Mouse (Mus musculus) heart, adult 2 months (tissue): Measurements from ENCODE around the gene Epb41l4b. TPM values are rescaled to one million over a fixed set of nuclear protein-coding genes. Genes with fewer than 3 reads are reported as not detected.

Source experiments
- DNase-seq, 2 experiments: peaks; one replicate each; pipeline ENCODE4 v3.0.0; 2021
- H3K27ac ChIP-seq: fragments of 200-600 bp; 2 replicates; pipeline ENCODE4 v1.8.1; 2022
- H3K27me3 ChIP-seq: fragments of 200-500 bp; 2 replicates; pipeline ENCODE4 v1.6.1; 2012; ENCODE audit warnings: mild to moderate bottlenecking, low read length, inconsistent platforms, mixed read lengths; ENCODE audit not compliant: control insufficient read depth, insufficient read depth
- H3K36me3 ChIP-seq: fragments of 200-500 bp; 2 replicates; pipeline ENCODE4 v1.6.1; 2012; ENCODE audit warnings: low read length, inconsistent platforms; ENCODE audit not compliant: control insufficient read depth, insufficient read depth
- H3K4me1 ChIP-seq: fragments of 200-500 bp; 2 replicates; pipeline ENCODE4 v1.6.1; 2011; ENCODE audit warnings: low read length; ENCODE audit not compliant: control insufficient read depth, insufficient read depth
- H3K4me3 ChIP-seq: fragments of 200-600 bp; 2 replicates; pipeline ENCODE4 v1.8.1; 2022
- H3K79me2 ChIP-seq: fragments of 200-500 bp; replicated peaks from 2 replicates; pipeline ENCODE4 v1.6.1; 2012; ENCODE audit warnings: mild to moderate bottlenecking, inconsistent platforms, low read length, moderate library complexity, mixed read lengths; ENCODE audit not compliant: control insufficient read depth, insufficient read depth
- H3K9ac ChIP-seq: fragments of 200-500 bp; 2 replicates; pipeline ENCODE4 v1.6.1; 2012; ENCODE audit warnings: low read depth, mild to moderate bottlenecking, control low read depth, inconsistent platforms, low read length, mixed read lengths
- CTCF ChIP-seq: fragments of 200-600 bp; IDR thresholded peaks from 2 replicates; pipeline ENCODE4 v1.8.1; 2022; ENCODE audit warnings: antibody characterized with exemption, mild to moderate bottlenecking, moderate library complexity
- EP300 ChIP-seq: fragments of 200-500 bp; IDR thresholded peaks from 2 replicates; pipeline ENCODE4 v1.6.1; 2011; ENCODE audit warnings: low read depth, low read length, control low read depth; ENCODE audit not compliant: insufficient read depth
- POLR2A ChIP-seq: fragments of 200-500 bp; IDR thresholded peaks from 2 replicates; pipeline ENCODE4 v1.6.1; 2011; ENCODE audit warnings: mild to moderate bottlenecking, low read depth, low read length, control low read depth; ENCODE audit not compliant: insufficient read depth
- WGBS: fragments of 180-500 bp; shearing (Covaris S2); methylation state at CpG from one replicate; pipeline ENCODE4 v1.1.7; 2018; 5-methylcytosine and 5-hydroxymethylcytosine counted together
- intact Hi-C: fragments of 180-260 bp; cut with DNase I; formaldehyde crosslinking; loops from one replicate; pipeline ENCODE4 v1.15.1; 2025
- polyA plus RNA-seq: library from polyadenylated mRNA; depleted of rRNA; stranded (reverse); fragments of >200 nt; gene quantifications from 2 replicates; pipeline ENCODE4 v1.2.3, GENCODE M21; 2012
- total RNA-seq, 2 experiments: library from RNA; stranded (reverse); gene quantifications; 2 replicates each; pipeline ENCODE4 v1.2.3; 2021

Gene Epb41l4b
- total and polyA plus RNA-seq, 3 experiments: 1.9 to 3.0 (median 2.6) TPM

DNA sequence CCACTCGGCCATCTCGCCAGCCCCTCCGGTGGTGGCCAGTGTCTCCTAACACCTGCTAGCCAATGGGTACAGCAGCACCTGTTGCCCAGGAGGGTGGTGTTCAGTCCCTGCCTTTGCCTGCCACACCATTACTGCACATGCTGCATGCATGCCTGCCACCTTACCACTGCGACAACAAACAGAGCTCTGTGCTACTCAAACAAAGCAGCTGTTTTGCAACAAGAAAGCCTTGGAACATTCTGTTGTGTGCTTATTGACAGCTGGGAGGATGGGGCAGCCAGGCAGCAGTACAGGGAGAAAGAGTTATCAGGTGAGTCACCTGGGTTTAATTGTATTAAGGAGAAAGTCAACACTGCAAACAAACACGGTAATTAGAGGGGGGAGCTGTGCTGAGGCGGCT is 72.6 kb downstream of the Epb41l4b start:
- Histone ChIP-seq H3K36me3 (no peaks in the 10 kb centered on the region), H3K9ac (no peak overlapping the region), H3K4me3 (no peak overlapping the region), H3K79me2 (no peaks in the 10 kb centered on the region), H3K27me3 (no peaks in the 10 kb centered on the region), H3K4me1 (no peaks in the 10 kb centered on the region), H3K27ac (no peak overlapping the region)
- WGBS: 81% methylated on average over 6 of the region's 6 CpGs
- DNase-seq: no peak
- intact Hi-C loops: no loop called here
- TF ChIP-seq CTCF (no peak), EP300 (no peak), POLR2A (no peak)

DNA sequence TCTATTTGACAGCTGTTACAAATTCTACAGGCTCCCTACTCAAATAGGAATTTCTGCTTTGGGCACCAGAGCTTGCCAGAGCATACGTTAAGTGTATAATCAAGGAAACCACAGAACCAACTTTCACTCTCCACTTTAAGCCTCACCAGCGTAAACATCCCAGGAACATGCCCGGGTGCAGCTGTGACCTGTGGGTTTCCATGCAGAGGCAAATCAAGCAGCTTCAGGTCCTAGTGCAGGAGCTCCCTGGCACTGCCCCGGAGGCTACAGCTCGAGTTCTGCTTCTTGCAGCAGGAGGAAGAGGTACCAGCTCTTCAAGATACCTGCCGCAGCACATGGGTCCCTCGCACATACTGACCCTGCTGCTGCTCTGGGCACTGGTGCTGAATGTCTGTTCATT is 74.8 kb downstream of the Epb41l4b start:
- Histone ChIP-seq H3K27me3 (no peaks in the 10 kb centered on the region), H3K36me3 (no peaks in the 10 kb centered on the region), H3K27ac (no peak overlapping the region), H3K9ac (no peak overlapping the region), H3K79me2 (no peaks in the 10 kb centered on the region), H3K4me1 (no peaks in the 10 kb centered on the region), H3K4me3 (no peak overlapping the region)
- intact Hi-C loops: no loop called here
- no peak for DNase-seq
- WGBS: 74% methylated on average over 7 of the region's 7 CpGs
- TF ChIP-seq CTCF (no peak), EP300 (no peak), POLR2A (no peak)

DNA sequence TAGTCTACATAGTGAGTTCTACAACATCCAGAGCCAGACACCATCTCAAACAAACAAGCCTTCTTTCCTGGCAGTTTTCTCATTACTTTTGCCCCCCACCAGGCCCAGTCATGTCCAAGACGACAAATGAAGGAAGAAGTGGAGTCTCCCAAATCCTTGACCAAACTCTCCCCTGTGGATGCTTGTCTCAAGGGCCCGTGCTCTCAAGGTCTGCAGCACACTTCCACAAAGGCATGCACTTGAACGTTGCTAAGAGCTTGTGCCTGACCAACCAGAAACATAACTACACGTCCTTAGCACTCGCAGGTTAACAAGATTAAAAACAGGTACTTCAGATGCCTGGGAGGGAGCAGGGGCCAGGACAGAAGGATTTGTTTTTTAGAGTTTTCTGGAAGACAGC is 75.4 kb downstream of the Epb41l4b start:
- no peak overlapping the region for H3K27ac ChIP-seq
- H3K4me3 ChIP-seq: no peak overlapping the region
- 82% methylated on average over 5 of the region's 5 CpGs for WGBS
- H3K27me3 ChIP-seq: no peaks in the 10 kb centered on the region
- intact Hi-C loops: no loop called here
- H3K9ac ChIP-seq: no peak overlapping the region
- TF ChIP-seq EP300: no peak
- TF ChIP-seq POLR2A: no peak
- TF ChIP-seq CTCF: no peak
- DNase-seq: no peak
- H3K79me2 ChIP-seq: no peaks in the 10 kb centered on the region
- H3K4me1 ChIP-seq: no peaks in the 10 kb centered on the region
- H3K36me3 ChIP-seq: no peaks in the 10 kb centered on the region

DNA sequence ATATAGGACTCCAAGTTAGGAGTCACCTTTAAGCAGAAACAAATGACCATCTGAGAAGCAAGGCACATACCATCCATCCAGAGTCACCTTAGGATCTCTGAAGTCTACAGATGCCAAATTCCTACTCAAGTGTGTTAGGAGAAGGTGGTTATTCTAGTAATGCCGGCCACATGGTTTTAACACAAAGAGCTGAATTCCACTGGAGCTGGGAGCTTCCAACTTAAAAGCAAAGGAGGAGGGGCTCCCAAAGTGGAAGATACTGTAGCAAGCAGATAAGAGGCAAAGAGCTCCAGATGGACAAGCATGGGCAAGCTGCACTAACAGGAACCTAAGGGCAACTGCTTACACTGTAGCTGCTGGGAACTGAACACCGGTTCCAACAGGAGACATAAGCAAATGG is 76.3 kb downstream of the Epb41l4b start:
- no peak for DNase-seq
- Histone ChIP-seq H3K27me3 (no peaks in the 10 kb centered on the region), H3K27ac (no peak overlapping the region), H3K9ac (no peak overlapping the region), H3K4me3 (no peak overlapping the region), H3K79me2 (no peaks in the 10 kb centered on the region), H3K4me1 (no peaks in the 10 kb centered on the region), H3K36me3 (no peaks in the 10 kb centered on the region)
- intact Hi-C loops: no loop called here
- no peak for TF ChIP-seq CTCF
- TF ChIP-seq EP300: no peak
- no peak for TF ChIP-seq POLR2A
- 52% methylated on average over 2 of the region's 2 CpGs for WGBS

DNA sequence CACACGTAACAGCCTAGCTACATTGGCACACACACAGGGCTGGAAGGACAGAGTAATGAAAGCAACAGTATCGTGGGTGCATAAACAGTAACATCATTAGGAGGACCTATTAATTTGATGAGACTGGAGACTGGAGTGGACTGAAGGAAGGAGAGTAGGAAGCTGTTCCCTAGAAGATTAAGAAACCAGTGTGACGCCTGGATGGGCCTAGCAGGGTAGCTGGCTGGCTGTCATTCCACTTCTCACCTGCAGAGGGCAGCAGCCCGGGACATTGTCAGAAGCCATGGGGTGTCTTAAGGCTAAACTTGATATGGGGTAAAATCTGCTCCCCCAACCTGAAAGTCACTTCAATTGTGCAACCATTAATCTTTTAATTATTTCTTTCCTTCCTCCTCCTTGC is 78.0 kb downstream of the Epb41l4b start:
- Histone ChIP-seq H3K27me3 (no peaks in the 10 kb centered on the region), H3K27ac (no peak overlapping the region), H3K4me3 (no peak overlapping the region), H3K4me1 (no peaks in the 10 kb centered on the region), H3K36me3 (no peaks in the 10 kb centered on the region), H3K9ac (no peak overlapping the region), H3K79me2 (no peaks in the 10 kb centered on the region)
- peak; percentile 69 to 83 for DNase-seq
- intact Hi-C loops: loop anchor here (1.0 kb wide), 2 partner anchors 78 to 210 kb away; partner anchors contain the start of gene Epb41l4b
- TF ChIP-seq CTCF (no peak; the same call in 1 of the 2 replicates), EP300 (0 out of 2 replicates have a peak, but pooled peaks have one; percentile 14)
- WGBS: 42% methylated on average over 4 of the region's 4 CpGs

DNA sequence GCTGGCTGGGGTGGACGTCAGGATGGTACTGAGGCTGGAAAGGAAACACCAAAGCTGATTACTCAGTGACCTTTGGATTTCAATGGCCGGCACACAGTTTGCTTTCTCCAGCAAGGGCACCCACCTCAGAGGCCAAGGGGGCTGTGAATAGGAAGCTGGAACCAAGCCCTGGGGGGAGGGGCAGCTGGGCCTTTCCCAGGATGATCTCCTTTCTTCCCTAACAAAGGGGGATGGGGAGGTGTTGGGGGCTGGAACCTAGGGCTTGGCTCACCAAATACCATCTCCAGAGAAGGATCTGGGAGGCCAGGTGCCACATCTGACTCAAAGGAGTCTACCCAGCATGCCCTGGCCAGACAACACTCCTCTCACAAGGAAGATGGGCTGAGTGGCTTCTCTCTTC is 78.4 kb downstream of the Epb41l4b start:
- TF ChIP-seq CTCF: no peak
- TF ChIP-seq POLR2A: no peak
- TF ChIP-seq EP300: no peak

More for the DNA sequence above, 78.4 kb downstream of the Epb41l4b start:
- Histone ChIP-seq H3K27ac (no peak overlapping the region), H3K4me1 (no peaks in the 10 kb centered on the region), H3K9ac (no peak overlapping the region), H3K27me3 (no peaks in the 10 kb centered on the region), H3K79me2 (no peaks in the 10 kb centered on the region), H3K4me3 (no peak overlapping the region), H3K36me3 (no peaks in the 10 kb centered on the region)
- no peak for DNase-seq
- intact Hi-C loops: loop anchor here (1.0 kb wide), 3 partner anchors 78 to 255 kb away; partner anchors contain the start of gene Epb41l4b
- WGBS: 37% methylated on average over 2 of the region's 2 CpGs
